9 mouse cellular contexts compared by ENCODE assay signal in the genomic region with DNA sequence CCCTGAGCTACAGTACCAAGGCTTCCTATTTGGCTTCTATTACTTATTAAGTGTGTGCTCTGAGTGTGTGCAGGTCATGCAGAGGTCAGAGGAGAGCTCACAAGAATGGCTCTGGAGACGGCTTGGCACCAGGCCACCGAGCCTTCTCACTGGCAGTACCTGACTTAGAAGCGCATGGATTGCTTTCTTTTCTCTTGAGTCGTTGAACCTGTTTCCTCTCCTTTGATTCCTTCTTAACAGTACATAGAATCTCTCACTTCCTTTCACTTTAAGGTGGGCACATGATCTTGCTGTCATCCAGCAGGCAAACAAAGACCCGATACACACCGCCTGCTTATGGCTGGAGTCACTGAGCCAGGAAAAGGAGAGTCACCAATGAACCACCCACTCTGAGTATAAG.
DNase-seq lines count a peak whose midpoint lies in the region; ATAC-seq and TF ChIP-seq lines count a peak whose summit lies in the region.
"Had no signal": no experiment of that assay in that cellular context is flagged by ENCODE, and none has a peak within 500 bp of the region (broad histone marks: within the 10 kb centered on the region; RNA-seq: fewer than 3 reads in every experiment).

No protein-coding gene starts in this region.

- H3K27ac ChIP-seq in midbrain, postnatal 0 days (ENCODE audit: low read depth, low read length) = no peak overlapping the region
- H3K27ac ChIP-seq: limb, embryonic 12.5 days had no signal

- peak; percentile 20 to 45 for DNase-seq in adrenal gland, adult (ENCODE audit: inconsistent age in 2 of 2, low spot score in 1 of 2)
- DNase-seq in adrenal gland, postnatal 4 days (ENCODE audit: low spot score in 2 of 2) = no peak
- DNase-seq in kidney, adult 11 months = peak; percentile 84
- DNase-seq in naive thymus-derived CD4-positive, alpha-beta T cell, adult 2 months (ENCODE audit: low read depth) = peak; percentile 51
- no peak for DNase-seq in midbrain, postnatal 0 days (ENCODE audit: low spot score)
- DNase-seq in left cerebral cortex, postnatal 14 days (ENCODE audit: low spot score in 2 of 2) = no peak

- H3K9ac ChIP-seq in midbrain, postnatal 0 days (replicated peaks; ENCODE audit: low read length, poor library complexity, severe bottlenecking) = no peak overlapping the region
- H3K9ac ChIP-seq: limb, embryonic 12.5 days had no signal

- TF ChIP-seq CTCF in midbrain, postnatal 0 days (IDR thresholded peaks at IDR 0.05) = no peak

- H3K4me1 ChIP-seq in midbrain, postnatal 0 days (ENCODE audit: insufficient read depth, low read length) = no peaks in the 10 kb centered on the region

- WGBS in midbrain, postnatal 0 days = 65% methylated on average over 6 of the region's 6 CpGs

- H3K27me3 ChIP-seq in midbrain, postnatal 0 days (ENCODE audit: insufficient read depth, low read length) = no peaks in the 10 kb centered on the region
- H3K27me3 ChIP-seq: limb, embryonic 12.5 days had no signal

- intact Hi-C loops in left cerebral cortex, postnatal 14 days (cut with DNase I) = no loop called here

- ATAC-seq in common myeloid progenitor, adult 5-6 weeks (replicated peaks; ENCODE audit: low read depth, poor library complexity, severe bottlenecking) = 0 out of 2 replicates have a peak, but pooled peaks have one; percentile 11
- no peak for ATAC-seq in midbrain, postnatal 0 days (ENCODE audit: low FRiP score)
- ATAC-seq in megakaryocyte, adult 5-6 weeks (ENCODE audit: poor library complexity, severe bottlenecking) = no peak

- H3K9me3 ChIP-seq in midbrain, postnatal 0 days (ENCODE audit: low read length) = no peaks in the 10 kb centered on the region
- H3K9me3 ChIP-seq: limb, embryonic 12.5 days had no signal

- no peak overlapping the region for H3K4me2 ChIP-seq in midbrain, postnatal 0 days (ENCODE audit: low read depth, low read length, poor library complexity, severe bottlenecking)
- H3K4me2 ChIP-seq: limb, embryonic 12.5 days had no signal

- no peaks in the 10 kb centered on the region for H3K36me3 ChIP-seq in midbrain, postnatal 0 days (ENCODE audit: insufficient read depth, low read length)
- H3K36me3 ChIP-seq: limb, embryonic 12.5 days had no signal

- H3K4me3 ChIP-seq in midbrain, postnatal 0 days (ENCODE audit: low read depth, low read length) = no peak overlapping the region
- H3K4me3 ChIP-seq: limb, embryonic 12.5 days had no signal

Comparison
In these comparisons a context has a peak if more than half of its experiments do, and no peak if none do; other contexts are left out.
1. DNase-seq: peak in adrenal gland, adult (2 of 2), kidney, adult 11 months (single experiment) and naive thymus-derived CD4-positive, alpha-beta T cell, adult 2 months (single experiment); none in adrenal gland, postnatal 4 days (0 of 2), midbrain, postnatal 0 days (single experiment) and left cerebral cortex, postnatal 14 days (0 of 2).